Mouse (Mus musculus) NIH3T3 (cell line): ENCODE measurements around the gene Rassf5.
A peak's percentile ranks its signal among the peaks of the same experiment; 100 is the strongest.

Experiments used
- DNase-seq: peaks from one replicate; pipeline ENCODE4 v3.0.0-alpha.2; 2012; ENCODE audit warnings: low read depth

Rassf5 gene

GRCm38 (mm10) chr1:131208081-131208480 is 37.0 kb downstream of the Rassf5 start:
- no peak for DNase-seq

GRCm38 (mm10) chr1:131207531-131207930 is 37.5 kb downstream of the Rassf5 start:
- peak; percentile 85 for DNase-seq

- DNase-seq = no peak
Measured at GRCm38 (mm10) chr1:131206342-131206741, 38.7 kb downstream of the Rassf5 start.

GRCm38 (mm10) chr1:131204461-131204860 is 40.6 kb downstream of the Rassf5 start:
- DNase-seq = no peak

- no peak for DNase-seq
Measured at GRCm38 (mm10) chr1:131201391-131201790, 43.7 kb downstream of the Rassf5 start.

GRCm38 (mm10) chr1:131200588-131200987 is 44.5 kb downstream of the Rassf5 start:
- peak; percentile 77 for DNase-seq

- no peak for DNase-seq
Measured at GRCm38 (mm10) chr1:131199976-131200375, 45.1 kb downstream of the Rassf5 start.

- no peak for DNase-seq
Measured at GRCm38 (mm10) chr1:131199118-131199821, 45.8 kb downstream of the Rassf5 start.

GRCm38 (mm10) chr1:131198417-131198960 is 46.6 kb downstream of the Rassf5 start:
- DNase-seq = no peak

GRCm38 (mm10) chr1:131196107-131196506 is 49.0 kb downstream of the Rassf5 start:
- DNase-seq = no peak

- DNase-seq = no peak
Measured at GRCm38 (mm10) chr1:131195653-131196052, 49.4 kb downstream of the Rassf5 start.

GRCm38 (mm10) chr1:131193746-131194145 is 51.3 kb downstream of the Rassf5 start:
- DNase-seq = no peak

GRCm38 (mm10) chr1:131188655-131189054 is 56.4 kb downstream of the Rassf5 start:
- no peak for DNase-seq

- DNase-seq = no peak
Measured at GRCm38 (mm10) chr1:131187856-131188255, 57.2 kb downstream of the Rassf5 start.

GRCm38 (mm10) chr1:131186995-131187394 is 58.1 kb downstream of the Rassf5 start:
- no peak for DNase-seq

GRCm38 (mm10) chr1:131185821-131186506 is 59.1 kb downstream of the Rassf5 start:
- no peak for DNase-seq

- DNase-seq = peak; percentile 10
Measured at GRCm38 (mm10) chr1:131184956-131185660, 60.0 kb downstream of the Rassf5 start.

GRCm38 (mm10) chr1:131184253-131184955 is 60.7 kb downstream of the Rassf5 start:
- peak; percentile 92 for DNase-seq

GRCm38 (mm10) chr1:131183201-131183600 is 61.9 kb downstream of the Rassf5 start:
- no peak for DNase-seq

- DNase-seq = peak; percentile 94
Measured at GRCm38 (mm10) chr1:131181642-131182527, 63.2 kb downstream of the Rassf5 start.

GRCm38 (mm10) chr1:131180386-131180785 is 64.7 kb downstream of the Rassf5 start:
- no peak for DNase-seq
